Mouse (Mus musculus): Measurements from ENCODE around the gene Wwox. TPM values are rescaled to one million over a fixed set of nuclear protein-coding genes. Genes with fewer than 3 reads are reported as not detected.

The Wwox gene
- polyA plus RNA-seq, 1 experiment from 2014 or later = 10.9 TPM

DNA sequence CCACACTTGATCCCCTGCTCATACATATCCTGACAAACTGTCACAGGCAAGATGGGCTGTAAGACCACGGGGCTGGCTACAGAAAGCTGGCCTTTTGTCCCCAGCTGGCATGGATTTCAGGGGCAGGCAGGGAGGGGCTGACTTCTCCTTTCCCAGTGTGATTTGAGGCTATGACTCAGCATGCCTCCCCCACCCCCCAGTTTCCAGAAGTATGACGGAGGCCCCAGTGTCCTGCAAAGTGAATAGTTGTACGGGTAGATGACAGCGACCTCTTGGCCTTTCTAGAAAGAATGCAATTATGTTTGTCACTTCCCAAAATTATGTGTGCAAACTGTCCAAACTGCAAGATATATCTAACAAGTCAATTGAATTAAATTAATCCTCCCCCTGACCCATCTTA, 830.1 kb downstream of the Wwox start:
- ATAC-seq = no peak
- Histone ChIP-seq H3K4me3 (ENCODE audit: low read length) (no peak overlapping the region), H3K4me2 (ENCODE audit: low read depth, low read length) (no peak overlapping the region), H3K4me1 (ENCODE audit: control insufficient read depth, insufficient read depth, low read length) (no peaks in the 10 kb centered on the region), H3K27ac (ENCODE audit: low read length) (no peak overlapping the region), H3K27me3 (replicated peaks; ENCODE audit: control insufficient read depth, insufficient read depth, low read length) (no peaks in the 10 kb centered on the region), H3K9me3 (ENCODE audit: control insufficient read depth, low read length) (no peaks in the 10 kb centered on the region), H3K36me3 (ENCODE audit: control insufficient read depth, insufficient read depth, low read length) (no peaks in the 10 kb centered on the region), H3K9ac (ENCODE audit: low read depth, low read length) (no peak overlapping the region)
- 50% methylated on average over 4 of the region's 4 CpGs for WGBS

DNA sequence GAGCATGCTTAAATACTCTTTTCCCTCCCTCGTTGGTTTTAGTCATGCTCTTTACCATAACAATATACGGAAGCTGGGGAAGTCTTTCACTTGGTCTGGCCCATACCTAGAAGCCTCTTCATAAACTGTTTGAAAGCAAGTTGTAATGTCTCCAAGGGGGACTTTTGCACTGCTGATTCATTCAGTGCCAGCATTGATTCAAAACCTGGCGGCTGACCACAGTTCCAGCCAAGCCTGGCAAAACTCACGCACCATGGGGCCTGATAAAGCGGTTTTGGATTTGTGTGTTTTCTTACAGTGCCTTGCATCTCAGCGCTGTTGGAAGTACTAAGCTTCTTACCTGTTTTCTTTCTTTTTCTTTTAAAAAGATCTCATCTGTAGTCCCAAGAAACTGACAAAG, 834.5 kb downstream of the Wwox start:
- Histone ChIP-seq H3K4me1 (ENCODE audit: control insufficient read depth, insufficient read depth, low read length) (no peaks in the 10 kb centered on the region), H3K27me3 (replicated peaks; ENCODE audit: control insufficient read depth, insufficient read depth, low read length) (no peaks in the 10 kb centered on the region), H3K36me3 (ENCODE audit: control insufficient read depth, insufficient read depth, low read length) (no peaks in the 10 kb centered on the region), H3K9ac (ENCODE audit: low read depth, low read length) (no peak overlapping the region), H3K27ac (ENCODE audit: low read length) (no peak overlapping the region), H3K9me3 (ENCODE audit: control insufficient read depth, low read length) (no peaks in the 10 kb centered on the region), H3K4me3 (ENCODE audit: low read length) (no peak overlapping the region), H3K4me2 (ENCODE audit: low read depth, low read length) (no peak overlapping the region)
- no peak for ATAC-seq
- WGBS = 74% methylated on average over 6 of the region's 6 CpGs

DNA sequence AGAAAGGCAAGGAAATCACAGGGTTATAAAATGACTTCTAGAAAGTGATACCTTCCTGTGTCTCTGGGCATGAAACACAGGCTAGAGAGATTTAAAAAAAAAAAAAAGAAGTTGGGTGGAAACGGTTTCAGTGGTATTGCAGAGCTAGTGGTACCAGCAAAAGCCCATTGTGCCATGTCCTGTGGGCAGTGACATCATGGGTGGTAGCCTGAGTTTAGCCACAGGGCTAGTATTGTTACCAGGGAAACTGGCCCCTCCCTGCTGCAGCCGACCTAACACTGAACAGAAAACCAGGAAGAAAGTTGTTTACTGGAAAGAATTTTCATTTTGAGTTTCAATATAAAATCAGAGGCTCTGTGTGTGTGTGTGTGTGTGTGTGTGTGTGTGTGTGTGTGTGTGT, 836.8 kb downstream of the Wwox start:
- Histone ChIP-seq H3K4me1 (ENCODE audit: control insufficient read depth, insufficient read depth, low read length) (no peaks in the 10 kb centered on the region), H3K9ac (ENCODE audit: low read depth, low read length) (no peak overlapping the region), H3K27me3 (replicated peaks; ENCODE audit: control insufficient read depth, insufficient read depth, low read length) (no peaks in the 10 kb centered on the region), H3K9me3 (ENCODE audit: control insufficient read depth, low read length) (no peaks in the 10 kb centered on the region), H3K27ac (ENCODE audit: low read length) (no peak overlapping the region), H3K36me3 (ENCODE audit: control insufficient read depth, insufficient read depth, low read length) (no peaks in the 10 kb centered on the region), H3K4me3 (ENCODE audit: low read length) (no peak overlapping the region), H3K4me2 (ENCODE audit: low read depth, low read length) (no peak overlapping the region)
- ATAC-seq = no peak
- 67% methylated on average over 2 of the region's 2 CpGs for WGBS

DNA sequence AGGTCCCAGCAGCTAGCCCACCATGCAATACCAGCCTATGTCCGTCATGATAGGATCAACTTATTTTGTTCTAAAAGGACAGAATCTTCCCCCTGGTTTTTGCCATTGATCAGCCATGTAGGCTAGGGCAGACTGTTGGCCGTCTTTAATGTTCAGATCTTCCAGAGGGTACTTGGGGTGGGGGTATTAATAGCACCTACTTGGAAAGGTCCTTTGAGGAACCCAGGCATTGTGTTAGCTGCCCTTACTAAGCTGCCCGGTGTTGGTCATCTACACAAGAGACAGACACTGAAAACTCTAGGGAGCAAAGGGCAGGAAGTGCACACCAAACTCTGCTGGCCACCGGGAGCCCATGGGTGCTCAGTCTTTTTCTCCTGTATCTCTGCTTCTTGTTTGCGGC, 838.8 kb downstream of the Wwox start:
- H3K9ac ChIP-seq (ENCODE audit: low read depth, low read length) = no peak overlapping the region
- H3K4me3 ChIP-seq (ENCODE audit: low read length) = no peak overlapping the region
- ATAC-seq = no peak
- H3K36me3 ChIP-seq (ENCODE audit: control insufficient read depth, insufficient read depth, low read length) = no peaks in the 10 kb centered on the region
- H3K4me1 ChIP-seq (ENCODE audit: control insufficient read depth, insufficient read depth, low read length) = no peaks in the 10 kb centered on the region
- no peak overlapping the region for H3K27ac ChIP-seq (ENCODE audit: low read length)
- WGBS = 93% methylated on average over 5 of the region's 5 CpGs
- H3K4me2 ChIP-seq (ENCODE audit: low read depth, low read length) = no peak overlapping the region
- no peaks in the 10 kb centered on the region for H3K9me3 ChIP-seq (ENCODE audit: control insufficient read depth, low read length)
- H3K27me3 ChIP-seq (replicated peaks; ENCODE audit: control insufficient read depth, insufficient read depth, low read length) = no peaks in the 10 kb centered on the region

DNA sequence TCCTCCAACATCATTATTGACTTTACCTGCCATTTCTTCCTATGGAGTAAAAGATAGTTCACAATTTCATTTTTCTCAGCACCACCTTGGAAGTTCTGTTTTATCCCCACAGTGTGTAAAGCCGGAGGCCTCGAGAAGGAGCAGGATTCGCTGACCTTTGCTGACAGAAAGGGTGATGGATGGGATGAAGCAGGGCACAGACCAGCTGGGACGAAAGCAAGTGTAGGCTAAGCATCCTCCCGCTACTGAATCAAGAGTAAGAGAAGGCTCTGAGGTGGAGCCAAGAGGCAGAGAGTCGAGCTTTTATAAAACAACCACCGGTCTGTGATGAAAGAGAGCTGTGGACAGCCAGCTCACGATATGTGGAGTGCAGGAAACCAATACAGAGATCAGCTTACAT, 850.8 kb downstream of the Wwox start:
- Histone ChIP-seq H3K9ac (ENCODE audit: low read depth, low read length) (no peak overlapping the region), H3K4me2 (ENCODE audit: low read depth, low read length) (no peak overlapping the region), H3K9me3 (ENCODE audit: control insufficient read depth, low read length) (peaks cover 4% of the 10 kb centered on the region; the same call in 1 of the 2 replicates), H3K4me1 (ENCODE audit: control insufficient read depth, insufficient read depth, low read length) (no peaks in the 10 kb centered on the region), H3K27me3 (replicated peaks; ENCODE audit: control insufficient read depth, insufficient read depth, low read length) (no peaks in the 10 kb centered on the region), H3K36me3 (ENCODE audit: control insufficient read depth, insufficient read depth, low read length) (no peaks in the 10 kb centered on the region), H3K4me3 (ENCODE audit: low read length) (no peak overlapping the region), H3K27ac (ENCODE audit: low read length) (no peak overlapping the region)
- no peak for ATAC-seq
- WGBS = 38% methylated on average over 8 of the region's 8 CpGs

DNA sequence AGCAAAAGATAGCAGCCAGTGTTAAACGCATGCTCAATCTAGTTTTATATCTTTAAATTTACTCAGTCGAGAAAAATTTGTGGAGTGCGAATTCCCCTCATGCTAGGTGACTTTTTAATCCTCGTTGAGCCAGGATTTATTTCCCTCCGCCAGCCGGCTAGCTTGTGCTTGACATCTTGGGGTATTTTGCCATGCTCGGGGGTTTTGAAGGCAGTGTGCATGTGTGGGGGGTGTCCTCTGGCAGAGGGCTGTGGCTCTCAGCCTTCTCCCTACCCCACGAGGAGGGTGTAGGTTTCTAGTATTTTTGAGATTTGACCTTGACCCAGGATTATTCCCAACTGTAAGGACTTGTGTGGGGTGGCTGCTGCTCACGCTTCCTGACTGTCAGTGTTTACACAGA, 857.3 kb downstream of the Wwox start:
- Histone ChIP-seq H3K4me2 (ENCODE audit: low read depth, low read length) (no peak overlapping the region), H3K27me3 (replicated peaks; ENCODE audit: control insufficient read depth, insufficient read depth, low read length) (no peaks in the 10 kb centered on the region), H3K36me3 (ENCODE audit: control insufficient read depth, insufficient read depth, low read length) (no peaks in the 10 kb centered on the region), H3K9ac (ENCODE audit: low read depth, low read length) (no peak overlapping the region), H3K27ac (ENCODE audit: low read length) (no peak overlapping the region), H3K4me1 (ENCODE audit: control insufficient read depth, insufficient read depth, low read length) (no peaks in the 10 kb centered on the region), H3K9me3 (ENCODE audit: control insufficient read depth, low read length) (peaks cover 2% of the 10 kb centered on the region; the same call in 1 of the 2 replicates), H3K4me3 (ENCODE audit: low read length) (no peak overlapping the region)
- ATAC-seq = no peak
- 54% methylated on average over 9 of the region's 9 CpGs for WGBS

DNA sequence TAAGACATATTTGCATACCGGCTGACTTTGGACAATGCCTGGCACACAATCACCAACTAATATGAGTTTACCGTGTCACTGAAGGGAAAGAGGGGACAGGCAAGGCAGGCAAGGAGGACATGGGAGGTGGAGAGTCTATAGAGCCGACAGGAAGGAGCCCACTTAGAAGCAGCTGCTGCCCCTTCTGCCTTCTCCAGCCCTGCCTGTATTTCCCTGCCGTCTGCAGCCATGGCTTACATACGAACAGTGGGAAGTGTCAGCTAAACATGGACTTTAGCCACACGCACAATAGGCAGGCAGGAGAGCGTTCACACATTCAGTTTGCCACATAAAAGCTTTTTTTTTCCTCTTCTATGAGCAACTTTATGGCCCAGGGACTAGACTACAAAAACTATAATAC, 863.0 kb downstream of the Wwox start:
- ATAC-seq = no peak
- H3K27me3 ChIP-seq (replicated peaks; ENCODE audit: control insufficient read depth, insufficient read depth, low read length) = no peaks in the 10 kb centered on the region
- no peak overlapping the region for H3K4me2 ChIP-seq (ENCODE audit: low read depth, low read length)
- H3K9ac ChIP-seq (ENCODE audit: low read depth, low read length) = no peak overlapping the region
- H3K4me1 ChIP-seq (ENCODE audit: control insufficient read depth, insufficient read depth, low read length) = no peaks in the 10 kb centered on the region
- no peak overlapping the region for H3K4me3 ChIP-seq (ENCODE audit: low read length)
- H3K9me3 ChIP-seq (ENCODE audit: control insufficient read depth, low read length) = no peaks in the 10 kb centered on the region
- 54% methylated on average over 7 of the region's 7 CpGs for WGBS
- no peaks in the 10 kb centered on the region for H3K36me3 ChIP-seq (ENCODE audit: control insufficient read depth, insufficient read depth, low read length)
- no peak overlapping the region for H3K27ac ChIP-seq (ENCODE audit: low read length)

DNA sequence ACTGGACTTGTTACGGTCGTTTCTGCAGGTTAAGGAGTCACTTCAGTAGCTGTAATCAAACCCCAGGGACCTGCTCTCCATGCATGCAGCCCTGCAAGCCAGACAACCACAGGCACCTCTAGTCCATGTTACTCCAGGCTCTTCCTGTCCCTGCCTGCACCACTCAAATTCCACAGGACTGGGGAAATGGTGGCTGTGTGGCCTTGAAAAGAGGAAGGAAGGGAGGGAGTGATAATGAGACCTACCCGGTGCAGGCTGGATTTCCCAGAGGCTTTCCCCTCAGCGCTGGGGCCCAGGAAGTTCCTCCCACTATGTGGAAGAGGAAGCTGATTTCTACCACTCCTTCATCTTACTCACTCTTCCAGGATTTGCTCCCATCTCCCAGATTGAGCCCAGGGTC, 868.0 kb downstream of the Wwox start:
- Histone ChIP-seq H3K36me3 (ENCODE audit: control insufficient read depth, insufficient read depth, low read length) (no peaks in the 10 kb centered on the region), H3K4me2 (ENCODE audit: low read depth, low read length) (no peak overlapping the region), H3K27me3 (replicated peaks; ENCODE audit: control insufficient read depth, insufficient read depth, low read length) (no peaks in the 10 kb centered on the region), H3K4me1 (ENCODE audit: control insufficient read depth, insufficient read depth, low read length) (no peaks in the 10 kb centered on the region), H3K9me3 (ENCODE audit: control insufficient read depth, low read length) (no peaks in the 10 kb centered on the region), H3K4me3 (ENCODE audit: low read length) (no peak overlapping the region), H3K27ac (ENCODE audit: low read length) (no peak overlapping the region), H3K9ac (ENCODE audit: low read depth, low read length) (no peak overlapping the region)
- no peak for ATAC-seq
- 42% methylated on average over 4 of the region's 4 CpGs for WGBS

DNA sequence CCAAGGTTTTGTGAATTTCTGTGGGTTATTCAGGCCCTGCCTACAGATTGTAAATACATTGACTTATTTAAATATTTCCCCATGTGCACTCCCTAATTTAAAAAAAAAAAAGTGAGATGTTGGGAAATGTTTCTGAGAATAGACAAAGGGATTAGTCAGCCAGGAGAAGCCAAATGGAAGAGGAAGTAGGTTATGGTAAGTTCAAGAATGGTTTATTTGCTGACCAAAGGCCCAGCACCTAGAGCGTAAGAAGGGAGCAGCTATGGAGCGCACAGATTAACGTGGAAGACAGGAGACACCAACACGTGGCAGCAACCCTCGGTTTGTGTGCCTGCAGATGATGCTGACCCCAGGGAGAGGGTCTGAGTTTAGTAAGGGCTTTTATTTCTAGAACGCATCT, 871.5 kb downstream of the Wwox start:
- Histone ChIP-seq H3K9me3 (ENCODE audit: control insufficient read depth, low read length) (no peaks in the 10 kb centered on the region), H3K27ac (ENCODE audit: low read length) (no peak overlapping the region), H3K27me3 (replicated peaks; ENCODE audit: control insufficient read depth, insufficient read depth, low read length) (no peaks in the 10 kb centered on the region), H3K36me3 (ENCODE audit: control insufficient read depth, insufficient read depth, low read length) (no peaks in the 10 kb centered on the region), H3K4me2 (ENCODE audit: low read depth, low read length) (no peak overlapping the region), H3K4me3 (ENCODE audit: low read length) (no peak overlapping the region), H3K4me1 (ENCODE audit: control insufficient read depth, insufficient read depth, low read length) (no peaks in the 10 kb centered on the region), H3K9ac (ENCODE audit: low read depth, low read length) (no peak overlapping the region)
- 83% methylated on average over 6 of the region's 6 CpGs for WGBS
- ATAC-seq = no peak

DNA sequence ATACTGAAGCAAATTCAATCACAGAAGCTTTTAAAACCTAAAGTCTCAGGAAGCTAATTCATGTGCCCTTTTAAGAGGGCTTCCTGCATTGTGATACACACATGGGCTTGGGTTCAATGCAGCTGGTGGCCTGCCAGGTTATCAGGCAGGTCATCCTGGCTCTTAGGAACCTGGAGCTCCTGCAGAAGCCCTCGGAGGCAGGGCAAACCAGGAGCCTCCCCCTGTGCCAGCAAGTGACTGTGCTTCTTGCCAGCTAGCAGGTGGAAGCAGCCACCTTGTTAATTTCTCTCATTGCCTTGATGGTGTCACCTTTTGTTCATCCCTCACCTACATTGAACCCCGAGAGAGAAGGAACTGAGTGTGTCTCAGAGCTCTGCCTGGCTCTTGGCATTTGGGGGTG, 872.9 kb downstream of the Wwox start:
- no peak overlapping the region for H3K4me2 ChIP-seq (ENCODE audit: low read depth, low read length)
- no peaks in the 10 kb centered on the region for H3K4me1 ChIP-seq (ENCODE audit: control insufficient read depth, insufficient read depth, low read length)
- no peaks in the 10 kb centered on the region for H3K36me3 ChIP-seq (ENCODE audit: control insufficient read depth, insufficient read depth, low read length)
- no peak overlapping the region for H3K4me3 ChIP-seq (ENCODE audit: low read length)
- no peak for ATAC-seq
- no peaks in the 10 kb centered on the region for H3K27me3 ChIP-seq (replicated peaks; ENCODE audit: control insufficient read depth, insufficient read depth, low read length)
- WGBS = 85% methylated on average over 2 of the region's 2 CpGs
- H3K9me3 ChIP-seq (ENCODE audit: control insufficient read depth, low read length) = no peaks in the 10 kb centered on the region
- no peak overlapping the region for H3K27ac ChIP-seq (ENCODE audit: low read length)
- no peak overlapping the region for H3K9ac ChIP-seq (ENCODE audit: low read depth, low read length)

Measured in intestine, embryonic 16.5 days (tissue).